Mouse (Mus musculus) heart, adult 2 months (tissue): ENCODE results near the gene Atp5f1. TPM values are rescaled to one million over a fixed set of nuclear protein-coding genes. Genes with fewer than 3 reads are reported as not detected.
"Not testable (repeated sequence)": the region's sequence is repeated elsewhere in the genome, so short reads cannot be mapped to it uniquely, and the experiment has no call there.

ENCODE experiments used
- DNase-seq, 2 experiments: peaks; one replicate each; pipeline ENCODE4 v3.0.0; 2021
- H3K27ac ChIP-seq: fragments of 200-600 bp; 2 replicates; pipeline ENCODE4 v1.8.1; 2022
- H3K27me3 ChIP-seq: fragments of 200-500 bp; 2 replicates; pipeline ENCODE4 v1.6.1; 2012; ENCODE audit warnings: mild to moderate bottlenecking, low read length, inconsistent platforms, mixed read lengths; ENCODE audit not compliant: control insufficient read depth, insufficient read depth
- H3K36me3 ChIP-seq: fragments of 200-500 bp; 2 replicates; pipeline ENCODE4 v1.6.1; 2012; ENCODE audit warnings: low read length, inconsistent platforms; ENCODE audit not compliant: control insufficient read depth, insufficient read depth
- H3K4me1 ChIP-seq: fragments of 200-500 bp; 2 replicates; pipeline ENCODE4 v1.6.1; 2011; ENCODE audit warnings: low read length; ENCODE audit not compliant: control insufficient read depth, insufficient read depth
- H3K4me3 ChIP-seq: fragments of 200-600 bp; 2 replicates; pipeline ENCODE4 v1.8.1; 2022
- H3K79me2 ChIP-seq: fragments of 200-500 bp; replicated peaks from 2 replicates; pipeline ENCODE4 v1.6.1; 2012; ENCODE audit warnings: mild to moderate bottlenecking, inconsistent platforms, low read length, moderate library complexity, mixed read lengths; ENCODE audit not compliant: control insufficient read depth, insufficient read depth
- H3K9ac ChIP-seq: fragments of 200-500 bp; 2 replicates; pipeline ENCODE4 v1.6.1; 2012; ENCODE audit warnings: low read depth, mild to moderate bottlenecking, control low read depth, inconsistent platforms, low read length, mixed read lengths
- CTCF ChIP-seq: fragments of 200-600 bp; IDR thresholded peaks from 2 replicates; pipeline ENCODE4 v1.8.1; 2022; ENCODE audit warnings: antibody characterized with exemption, mild to moderate bottlenecking, moderate library complexity
- EP300 ChIP-seq: fragments of 200-500 bp; IDR thresholded peaks from 2 replicates; pipeline ENCODE4 v1.6.1; 2011; ENCODE audit warnings: low read depth, low read length, control low read depth; ENCODE audit not compliant: insufficient read depth
- POLR2A ChIP-seq: fragments of 200-500 bp; IDR thresholded peaks from 2 replicates; pipeline ENCODE4 v1.6.1; 2011; ENCODE audit warnings: mild to moderate bottlenecking, low read depth, low read length, control low read depth; ENCODE audit not compliant: insufficient read depth
- WGBS: fragments of 180-500 bp; shearing (Covaris S2); methylation state at CpG from one replicate; pipeline ENCODE4 v1.1.7; 2018; 5-methylcytosine and 5-hydroxymethylcytosine counted together
- intact Hi-C: fragments of 180-260 bp; cut with DNase I; formaldehyde crosslinking; loops from one replicate; pipeline ENCODE4 v1.15.1; 2025
- polyA plus RNA-seq: library from polyadenylated mRNA; depleted of rRNA; stranded (reverse); fragments of >200 nt; gene quantifications from 2 replicates; pipeline ENCODE4 v1.2.3, GENCODE M21; 2012
- total RNA-seq, 2 experiments: library from RNA; stranded (reverse); gene quantifications; 2 replicates each; pipeline ENCODE4 v1.2.3; 2021

Gene Atp5f1
- total and polyA plus RNA-seq, 3 experiments, result 478 to 1,219 (median 1,076) TPM

GRCm38 (mm10) chr3:105917656-105918354 is 42.1 kb downstream of the Atp5f1 start:
- H3K4me3 ChIP-seq, result no peak overlapping the region
- intact Hi-C loops, result no loop called here
- DNase-seq, result no peak
- H3K36me3 ChIP-seq, result no peaks in the 10 kb centered on the region
- no peaks in the 10 kb centered on the region for H3K79me2 ChIP-seq
- WGBS, result 34% methylated on average over 10 of the region's 10 CpGs
- no peak overlapping the region for H3K9ac ChIP-seq
- H3K27me3 ChIP-seq, result no peaks in the 10 kb centered on the region
- peaks cover 4% of the 10 kb centered on the region for H3K4me1 ChIP-seq
- no peak for TF ChIP-seq EP300
- no peak overlapping the region for H3K27ac ChIP-seq

GRCm38 (mm10) chr3:105916455-105916854 is 43.4 kb downstream of the Atp5f1 start:
- H3K4me3 ChIP-seq, DNase-seq, H3K27ac ChIP-seq, H3K36me3 ChIP-seq, H3K4me1 ChIP-seq, H3K27me3 ChIP-seq, H3K9ac ChIP-seq, H3K79me2 ChIP-seq, intact Hi-C loops: not testable (repeated sequence)

- no peak overlapping the region for H3K9ac ChIP-seq
- H3K27ac ChIP-seq, result no peak overlapping the region
- H3K36me3 ChIP-seq, result no peaks in the 10 kb centered on the region
- TF ChIP-seq CTCF, result no peak
- TF ChIP-seq POLR2A, result no peak
- TF ChIP-seq EP300, result no peak
- intact Hi-C loops, result no loop called here
- no peaks in the 10 kb centered on the region for H3K27me3 ChIP-seq
- 47% methylated on average over 1 of the region's 1 CpGs for WGBS
- H3K4me3 ChIP-seq, result no peak overlapping the region
- DNase-seq, result no peak
- H3K4me1 ChIP-seq, result peaks cover 4% of the 10 kb centered on the region
- H3K79me2 ChIP-seq, result no peaks in the 10 kb centered on the region
Measured at GRCm38 (mm10) chr3:105915281-105915680, 44.6 kb downstream of the Atp5f1 start.

- Histone ChIP-seq H3K4me1 (peaks cover 4% of the 10 kb centered on the region), H3K4me3 (no peak overlapping the region), H3K36me3 (no peaks in the 10 kb centered on the region), H3K9ac (no peak overlapping the region), H3K27me3 (no peaks in the 10 kb centered on the region), H3K79me2 (no peaks in the 10 kb centered on the region), H3K27ac (no peak overlapping the region)
- intact Hi-C loops, result no loop called here
- no peak for DNase-seq
- no peak for TF ChIP-seq POLR2A
- no peak for TF ChIP-seq EP300
- WGBS, result 24% methylated on average over 10 of the region's 10 CpGs
Measured at GRCm38 (mm10) chr3:105913839-105914681, 45.8 kb downstream of the Atp5f1 start.

- no peaks in the 10 kb centered on the region for H3K27me3 ChIP-seq
- H3K27ac ChIP-seq, result no peak overlapping the region
- intact Hi-C loops, result no loop called here
- 54% methylated on average over 9 of the region's 9 CpGs for WGBS
- no peak for DNase-seq
- TF ChIP-seq EP300 (no peak), CTCF (no peak), POLR2A (no peak)
- no peak overlapping the region for H3K9ac ChIP-seq
- peaks cover 4% of the 10 kb centered on the region for H3K4me1 ChIP-seq
- H3K4me3 ChIP-seq, result no peak overlapping the region
- no peaks in the 10 kb centered on the region for H3K36me3 ChIP-seq
- no peaks in the 10 kb centered on the region for H3K79me2 ChIP-seq
Measured at GRCm38 (mm10) chr3:105912097-105912880, 47.6 kb downstream of the Atp5f1 start.
